Mouse (Mus musculus) liver, embryonic 13.5 days (tissue): ENCODE data around the gene Srgap3. TPM values are rescaled to one million over a fixed set of nuclear protein-coding genes. Genes with fewer than 3 reads are reported as not detected.

Experiments
- ATAC-seq: fragments of 200-750 bp; cut with Nextera tagmentation; 2 replicates; pipeline ENCODE4 v1.8.0; 2017; ENCODE audit warnings: low read depth, mild to moderate bottlenecking, moderate number of reproducible peaks, moderate library complexity
- DNase-seq: peaks from one replicate; pipeline ENCODE4 v3.0.0; 2022
- H3K27ac ChIP-seq: fragments of 300-500 bp; sonication (generic); 2 replicates; pipeline ENCODE4 v1.5.1; 2015; ENCODE audit warnings: moderate library complexity, mild to moderate bottlenecking, inconsistent platforms
- H3K27me3 ChIP-seq: fragments of 300-500 bp; sonication (generic); 2 replicates; pipeline ENCODE4 v1.6.1; 2015; ENCODE audit warnings: mild to moderate bottlenecking, inconsistent platforms
- H3K36me3 ChIP-seq: fragments of 300-500 bp; sonication (generic); 2 replicates; pipeline ENCODE4 v1.6.1; 2015; ENCODE audit warnings: mild to moderate bottlenecking, inconsistent platforms
- H3K4me1 ChIP-seq: fragments of 300-500 bp; sonication (generic); replicated peaks from 2 replicates; pipeline ENCODE4 v1.6.1; 2015; ENCODE audit warnings: inconsistent platforms
- H3K4me2 ChIP-seq: fragments of 300-500 bp; sonication (generic); 2 replicates; pipeline ENCODE4 v1.6.1; 2015; ENCODE audit warnings: inconsistent platforms, mild to moderate bottlenecking, moderate library complexity
- H3K4me3 ChIP-seq: fragments of 300-500 bp; sonication (generic); replicated peaks from 2 replicates; pipeline ENCODE4 v1.5.1; 2015; ENCODE audit warnings: mild to moderate bottlenecking, inconsistent platforms
- H3K9ac ChIP-seq: fragments of 300-500 bp; sonication (generic); 2 replicates; pipeline ENCODE4 v1.6.1; 2015; ENCODE audit warnings: mild to moderate bottlenecking, inconsistent platforms
- H3K9me3 ChIP-seq: fragments of 300-500 bp; sonication (generic); replicated peaks from 2 replicates; pipeline ENCODE4 v1.6.1; 2016; ENCODE audit warnings: inconsistent platforms
- WGBS: fragments of 180-500 bp; shearing (Covaris S2); methylation state at CpG from one replicate; pipeline ENCODE4 v1.1.7; 2015; ENCODE audit not compliant: insufficient replicate concordance; 5-methylcytosine and 5-hydroxymethylcytosine counted together
- polyA plus RNA-seq: library from polyadenylated mRNA; unstranded; fragments of >200 nt; fragmentation: Nextera tagmentation; extraction: Ambion mirVana; gene quantifications from 2 replicates; pipeline ENCODE4 v1.2.1, GENCODE M21; 2015

Gene Srgap3
- polyA plus RNA-seq, 1 experiment from 2014 or later = 0.33 TPM

GRCm38 (mm10) chr6:112829196-112829595 is 117.9 kb downstream of the Srgap3 start:
- Histone ChIP-seq H3K27ac (no peak overlapping the region), H3K27me3 (no peaks in the 10 kb centered on the region), H3K4me2 (no peak overlapping the region), H3K36me3 (no peaks in the 10 kb centered on the region), H3K4me1 (no peaks in the 10 kb centered on the region), H3K9me3 (no peaks in the 10 kb centered on the region), H3K9ac (no peak overlapping the region), H3K4me3 (no peak overlapping the region)
- 69% methylated on average over 12 of the region's 12 CpGs for WGBS
- ATAC-seq = no peak
- no peak for DNase-seq

DNA sequence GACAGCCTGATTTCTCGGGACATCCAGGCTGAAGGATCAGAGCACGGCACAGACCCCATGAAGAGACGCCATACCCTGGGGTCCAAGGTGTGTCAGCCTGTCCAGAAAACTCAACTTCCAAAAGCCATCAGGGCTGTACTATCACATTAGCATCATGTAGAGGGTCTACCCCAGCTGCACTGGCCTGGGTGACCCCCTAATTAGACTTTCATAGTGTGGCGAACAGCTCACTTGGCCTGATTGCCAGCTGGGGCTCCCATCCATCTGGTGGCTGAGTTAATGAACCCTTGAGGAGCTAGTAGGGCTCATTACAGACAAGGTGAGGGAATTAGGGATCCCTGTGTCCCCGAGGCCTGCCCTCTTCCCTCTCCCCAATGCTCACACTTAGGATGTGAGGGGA is 118.6 kb downstream of the Srgap3 start:
- Histone ChIP-seq H3K4me2 (no peak overlapping the region), H3K27me3 (no peaks in the 10 kb centered on the region), H3K27ac (no peak overlapping the region), H3K4me1 (no peaks in the 10 kb centered on the region), H3K9ac (no peak overlapping the region), H3K9me3 (no peaks in the 10 kb centered on the region), H3K36me3 (no peaks in the 10 kb centered on the region), H3K4me3 (no peak overlapping the region)
- no peak for DNase-seq
- WGBS = 66% methylated on average over 5 of the region's 5 CpGs
- ATAC-seq = no peak

DNA sequence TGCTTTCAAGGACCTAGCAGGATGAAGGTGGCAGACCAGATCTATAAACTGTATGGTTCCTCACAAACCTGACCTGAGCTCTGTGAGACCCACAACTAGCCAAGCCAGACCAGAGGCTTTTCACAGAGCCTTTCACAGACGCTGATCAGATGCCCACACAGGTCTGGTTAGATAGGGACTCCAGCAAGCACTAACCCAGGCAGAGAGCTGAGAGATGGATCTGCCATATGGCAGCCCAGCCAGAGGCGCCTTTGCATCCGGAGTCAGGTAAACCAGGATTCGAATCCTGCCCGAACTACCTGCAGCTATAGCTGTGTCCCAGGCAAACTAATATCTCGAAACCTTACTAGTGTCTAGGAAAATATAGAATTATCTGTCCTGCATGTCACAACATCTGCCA is 121.4 kb downstream of the Srgap3 start:
- 59% methylated on average over 6 of the region's 6 CpGs for WGBS
- ATAC-seq (no peak), DNase-seq (no peak)
- Histone ChIP-seq H3K9me3 (no peaks in the 10 kb centered on the region), H3K27ac (no peak overlapping the region), H3K27me3 (no peaks in the 10 kb centered on the region), H3K4me3 (no peak overlapping the region), H3K4me2 (no peak overlapping the region), H3K9ac (no peak overlapping the region), H3K4me1 (no peaks in the 10 kb centered on the region), H3K36me3 (no peaks in the 10 kb centered on the region)

DNA sequence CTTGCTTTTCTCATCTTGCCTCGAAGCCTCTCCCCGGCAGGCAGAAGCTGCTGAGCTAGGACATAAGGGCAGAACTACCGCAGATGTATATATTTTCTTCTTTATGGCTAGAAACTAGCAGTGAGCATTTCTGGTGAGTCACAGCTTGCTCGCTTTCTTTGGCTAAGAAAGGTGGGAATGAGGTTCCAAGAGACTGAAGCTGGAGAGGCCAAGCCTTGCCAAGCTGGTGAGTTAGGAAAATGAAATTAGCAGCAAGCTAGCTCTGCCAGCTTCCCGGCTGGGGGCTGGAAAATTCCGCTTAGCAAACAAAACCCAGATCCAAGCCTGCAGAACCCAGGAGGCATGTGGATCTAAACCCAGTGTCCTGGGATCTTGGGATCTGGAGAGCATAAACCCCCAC is 124.0 kb downstream of the Srgap3 start:
- H3K4me2 ChIP-seq = no peak overlapping the region
- 77% methylated on average over 6 of the region's 6 CpGs for WGBS
- H3K4me3 ChIP-seq = no peak overlapping the region
- no peaks in the 10 kb centered on the region for H3K4me1 ChIP-seq
- no peak overlapping the region for H3K27ac ChIP-seq
- no peak overlapping the region for H3K9ac ChIP-seq
- H3K27me3 ChIP-seq = no peaks in the 10 kb centered on the region
- ATAC-seq (no peak), DNase-seq (no peak)
- no peaks in the 10 kb centered on the region for H3K9me3 ChIP-seq
- no peaks in the 10 kb centered on the region for H3K36me3 ChIP-seq

DNA sequence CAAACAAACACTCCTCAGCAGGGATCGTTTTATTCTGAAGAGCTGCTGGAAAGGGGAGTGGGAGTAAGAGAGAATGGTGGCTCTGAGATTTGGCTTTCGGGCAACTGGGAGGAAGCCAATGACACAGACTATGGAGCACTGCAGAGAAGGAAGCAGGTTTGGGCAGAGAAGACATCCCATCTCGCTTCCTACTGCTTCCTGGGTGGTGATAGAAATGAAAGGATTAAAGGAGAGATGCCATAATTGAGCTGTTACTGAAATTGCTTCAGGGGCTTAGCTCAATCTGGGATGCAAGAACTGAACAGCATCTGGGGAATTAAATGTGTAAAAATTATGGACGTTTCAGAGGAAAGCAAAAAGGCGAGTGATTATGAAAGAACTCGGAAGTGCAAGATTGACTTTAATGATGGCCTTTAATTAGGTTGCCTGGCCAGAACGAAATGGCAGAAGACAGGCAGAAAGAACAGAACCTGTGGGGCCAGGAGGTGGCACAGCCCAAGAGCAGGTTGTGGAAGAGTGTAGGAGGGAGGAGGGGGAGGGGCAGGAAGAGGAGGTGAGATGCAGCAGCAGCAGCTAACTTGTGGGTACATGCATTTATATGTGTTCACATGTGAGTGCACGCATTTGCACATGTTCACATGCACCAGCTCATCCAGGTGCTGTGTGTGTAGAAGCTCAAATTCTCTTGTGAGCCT is 126.6 kb downstream of the Srgap3 start:
- no peak overlapping the region for H3K27ac ChIP-seq
- no peaks in the 10 kb centered on the region for H3K36me3 ChIP-seq
- H3K9me3 ChIP-seq = no peaks in the 10 kb centered on the region
- 52% methylated on average over 8 of the region's 8 CpGs for WGBS
- H3K4me2 ChIP-seq = no peak overlapping the region
- no peak for DNase-seq
- H3K4me3 ChIP-seq = no peak overlapping the region
- no peaks in the 10 kb centered on the region for H3K4me1 ChIP-seq
- no peak for ATAC-seq
- no peaks in the 10 kb centered on the region for H3K27me3 ChIP-seq
- no peak overlapping the region for H3K9ac ChIP-seq

GRCm38 (mm10) chr6:112818403-112818901 is 128.6 kb downstream of the Srgap3 start:
- H3K36me3 ChIP-seq = no peaks in the 10 kb centered on the region
- no peak for DNase-seq

DNA sequence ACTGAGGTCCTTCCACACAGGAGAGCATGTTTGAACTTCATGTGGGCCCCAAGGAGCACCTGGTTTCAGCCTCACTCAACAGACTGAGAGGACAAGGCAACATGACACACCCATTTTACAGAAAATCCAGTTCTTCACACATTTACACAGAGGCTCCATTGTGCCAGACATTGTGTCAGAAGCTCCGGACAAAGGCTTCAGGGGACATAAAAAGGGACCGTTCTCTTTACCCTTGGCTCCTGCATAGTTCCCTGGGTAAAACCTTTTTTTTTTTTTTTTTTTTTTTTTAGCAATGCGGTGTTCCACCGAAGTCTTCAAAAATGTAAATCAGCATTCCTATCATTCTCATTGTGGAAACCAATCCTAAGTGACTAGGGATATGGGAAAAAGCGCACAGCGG is 131.5 kb downstream of the Srgap3 start:
- Histone ChIP-seq H3K4me2 (no peak overlapping the region), H3K27ac (no peak overlapping the region), H3K4me3 (no peak overlapping the region), H3K9me3 (no peaks in the 10 kb centered on the region), H3K9ac (no peak overlapping the region), H3K27me3 (no peaks in the 10 kb centered on the region), H3K36me3 (no peaks in the 10 kb centered on the region), H3K4me1 (no peaks in the 10 kb centered on the region)
- DNase-seq (no peak), ATAC-seq (no peak)
- 82% methylated on average over 6 of the region's 6 CpGs for WGBS

More at GRCm38 (mm10) chr6:112818403-112818901, 128.6 kb downstream of the Srgap3 start:
- no peaks in the 10 kb centered on the region for H3K4me1 ChIP-seq
- H3K9me3 ChIP-seq = no peaks in the 10 kb centered on the region
- no peak overlapping the region for H3K9ac ChIP-seq
- 72% methylated on average over 7 of the region's 7 CpGs for WGBS
- no peak overlapping the region for H3K4me3 ChIP-seq
- no peak overlapping the region for H3K4me2 ChIP-seq
- no peak overlapping the region for H3K27ac ChIP-seq
- no peak for ATAC-seq
- H3K27me3 ChIP-seq = no peaks in the 10 kb centered on the region

GRCm38 (mm10) chr6:112814525-112815086 is 132.5 kb downstream of the Srgap3 start:
- no peak for ATAC-seq
- Histone ChIP-seq H3K9me3 (no peaks in the 10 kb centered on the region), H3K27me3 (no peaks in the 10 kb centered on the region), H3K27ac (no peak overlapping the region), H3K4me2 (no peak overlapping the region), H3K4me1 (no peaks in the 10 kb centered on the region), H3K9ac (no peak overlapping the region), H3K4me3 (no peak overlapping the region), H3K36me3 (no peaks in the 10 kb centered on the region)
- WGBS = 62% methylated on average over 5 of the region's 5 CpGs
- no peak for DNase-seq

- DNase-seq (no peak), ATAC-seq (no peak)
- Histone ChIP-seq H3K4me3 (no peak overlapping the region), H3K9ac (no peak overlapping the region), H3K36me3 (no peaks in the 10 kb centered on the region), H3K9me3 (no peaks in the 10 kb centered on the region), H3K27me3 (no peaks in the 10 kb centered on the region), H3K27ac (no peak overlapping the region), H3K4me1 (no peaks in the 10 kb centered on the region), H3K4me2 (no peak overlapping the region)
- 85% methylated on average over 7 of the region's 7 CpGs for WGBS
These were observed 134.2 kb downstream of the Srgap3 start for GRCm38 (mm10) chr6:112812884-112813283.

GRCm38 (mm10) chr6:112810521-112810830 is 136.6 kb downstream of the Srgap3 start:
- 61% methylated on average over 4 of the region's 4 CpGs for WGBS
- H3K4me2 ChIP-seq = no peak overlapping the region
- H3K9me3 ChIP-seq = no peaks in the 10 kb centered on the region
- H3K4me3 ChIP-seq = no peak overlapping the region
- H3K27ac ChIP-seq = no peak overlapping the region
- no peak for DNase-seq
- no peak for ATAC-seq
- H3K9ac ChIP-seq = no peak overlapping the region
- no peaks in the 10 kb centered on the region for H3K27me3 ChIP-seq
- H3K4me1 ChIP-seq = no peaks in the 10 kb centered on the region
- H3K36me3 ChIP-seq = no peaks in the 10 kb centered on the region

DNA sequence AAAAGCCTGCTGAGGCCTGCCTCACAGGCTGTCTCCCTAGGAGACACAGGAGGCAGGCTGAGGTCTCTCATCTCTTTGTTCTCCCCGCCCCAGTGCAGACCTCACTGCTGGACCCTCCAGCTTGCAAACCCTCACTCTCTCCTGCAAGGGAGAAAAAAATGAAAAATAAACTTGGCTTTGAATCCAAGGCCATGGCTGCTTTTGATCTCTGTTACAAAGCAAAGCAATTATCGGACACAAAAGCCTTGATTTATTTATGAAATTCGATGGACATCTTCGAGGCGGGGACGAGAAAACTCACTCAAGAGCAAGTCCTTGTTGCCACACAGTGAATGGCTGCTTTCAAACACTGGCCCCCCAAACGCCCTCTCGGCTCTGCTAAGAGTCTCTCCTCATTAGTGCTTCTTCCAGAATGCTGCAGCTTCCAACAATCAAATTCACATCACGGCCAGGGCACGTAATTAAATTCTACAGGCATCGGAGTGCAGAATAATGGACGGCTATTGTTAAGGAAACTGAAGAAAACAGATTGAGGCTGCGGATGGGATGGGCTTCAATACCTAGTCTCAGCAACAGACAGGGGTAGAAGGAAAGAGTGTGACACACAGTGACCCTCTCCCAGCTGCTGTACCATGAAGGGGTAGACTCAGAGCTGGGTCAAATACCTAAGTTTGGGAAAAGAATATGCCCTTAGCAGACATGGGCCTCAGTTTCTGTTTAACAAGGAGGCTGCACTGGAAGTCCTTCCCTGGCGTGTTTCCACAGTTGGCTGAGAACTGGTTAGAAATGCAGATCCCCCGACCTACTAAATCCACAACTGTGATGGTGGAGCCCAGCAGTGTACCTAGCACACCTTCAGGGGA is 137.2 kb downstream of the Srgap3 start:
- Histone ChIP-seq H3K9me3 (no peaks in the 10 kb centered on the region), H3K27ac (no peak overlapping the region), H3K27me3 (no peaks in the 10 kb centered on the region), H3K4me1 (no peaks in the 10 kb centered on the region), H3K4me3 (no peak overlapping the region), H3K36me3 (no peaks in the 10 kb centered on the region), H3K9ac (no peak overlapping the region), H3K4me2 (no peak overlapping the region)
- WGBS = 73% methylated on average over 15 of the region's 15 CpGs
- ATAC-seq (no peak), DNase-seq (no peak)
